Mouse (Mus musculus) megakaryocyte-erythroid progenitor cell, adult 5-6 weeks (primary cell): ENCODE measurements around the gene Cirbp. TPM values are rescaled to one million over a fixed set of nuclear protein-coding genes. Genes with fewer than 3 reads are reported as not detected.

Experiments
- ATAC-seq: replicated peaks from 2 replicates; pipeline ENCODE4 v1.8.0; 2016; ENCODE audit warnings: mild to moderate bottlenecking, inconsistent platforms; ENCODE audit not compliant: severe bottlenecking, poor library complexity, low FRiP score, low TSS enrichment
- total RNA-seq, 2 experiments: library from RNA; stranded (forward) in 1 of 2; stranded (reverse) in 1 of 2; fragments of 200-1000, 215-1000 nt in 1 of 2; fragments of >200 nt in 1 of 2; fragmentation: Nextera tagmentation in 1 of 2; gene quantifications; 2 replicates each; pipeline ENCODE4 v1.2.3; 2014 to 2017

Cirbp gene
- total RNA-seq, 2 experiments from 2014 or later: 30.8 to 44.0 TPM

GRCm38 (mm10) chr10:80136952-80137625 is 28.7 kb upstream of the Cirbp start:
- no peak for ATAC-seq

- no peak for ATAC-seq
Measured at GRCm38 (mm10) chr10:80137626-80138552, 27.9 kb upstream of the Cirbp start.

- no peak for ATAC-seq
Measured at GRCm38 (mm10) chr10:80138553-80139438, 27.0 kb upstream of the Cirbp start, which contains the start of gene Atp5d. TSS of gene Atp5d (plus strand) at chr10:80138632.

GRCm38 (mm10) chr10:80139439-80139775 is 26.4 kb upstream of the Cirbp start:
- ATAC-seq: no peak

- ATAC-seq: no peak
Measured at GRCm38 (mm10) chr10:80139975-80140665, 25.7 kb upstream of the Cirbp start.

GRCm38 (mm10) chr10:80140666-80141035 is 25.1 kb upstream of the Cirbp start, which contains the start of gene Cbarp:
TSS of gene Cbarp (minus strand) at chr10:80140835.
- ATAC-seq: no peak

- ATAC-seq: peak; percentile 70
Measured at GRCm38 (mm10) chr10:80141243-80141642, 24.5 kb upstream of the Cirbp start.

- ATAC-seq: peak; percentile 69
Measured at GRCm38 (mm10) chr10:80141786-80142529, 23.8 kb upstream of the Cirbp start.

- no peak for ATAC-seq
Measured at GRCm38 (mm10) chr10:80142530-80142925, 23.3 kb upstream of the Cirbp start.

- no peak for ATAC-seq
Measured at GRCm38 (mm10) chr10:80143664-80144063, 22.1 kb upstream of the Cirbp start.

- no peak for ATAC-seq
Measured at GRCm38 (mm10) chr10:80144159-80144558, 21.6 kb upstream of the Cirbp start.

GRCm38 (mm10) chr10:80144864-80145838 is 20.6 kb upstream of the Cirbp start:
- ATAC-seq: no peak

GRCm38 (mm10) chr10:80145896-80146295 is 19.9 kb upstream of the Cirbp start:
- no peak for ATAC-seq

- ATAC-seq: no peak
Measured at GRCm38 (mm10) chr10:80146568-80147011, 19.2 kb upstream of the Cirbp start.

- ATAC-seq: no peak
Measured at GRCm38 (mm10) chr10:80147146-80147718, 18.6 kb upstream of the Cirbp start.

GRCm38 (mm10) chr10:80147719-80148601 is 17.8 kb upstream of the Cirbp start, which contains the start of gene Midn:
TSS of gene Midn (plus strand) at chr10:80148272.
- peak; percentile 7; the same call in 1 of the 2 replicates for ATAC-seq
